Mouse (Mus musculus) intestine, embryonic 14.5 days (tissue): ENCODE measurements around the gene Sfxn2. TPM values are rescaled to one million over a fixed set of nuclear protein-coding genes. Genes with fewer than 3 reads are reported as not detected.

Source experiments
- ATAC-seq: fragments of 200-750 bp; cut with Nextera tagmentation; replicated peaks from 2 replicates; pipeline ENCODE4 v1.8.0; 2017; ENCODE audit warnings: low read depth, moderate number of reproducible peaks, moderate TSS enrichment, moderate library complexity; ENCODE audit not compliant: low FRiP score, low TSS enrichment
- DNase-seq: peaks from one replicate; pipeline ENCODE4 v3.0.0-alpha.2; 2018; ENCODE audit warnings: low spot score
- H3K27ac ChIP-seq: fragments of 300-500 bp; sonication (generic); 2 replicates; pipeline ENCODE4 v1.5.1; 2014; ENCODE audit warnings: low read depth, mild to moderate bottlenecking, control low read depth
- H3K27me3 ChIP-seq: fragments of 300-500 bp; sonication (generic); replicated peaks from 2 replicates; pipeline ENCODE4 v1.6.1; 2014; ENCODE audit warnings: low read length, control low read depth; ENCODE audit not compliant: control insufficient read depth, insufficient read depth
- H3K36me3 ChIP-seq: fragments of 300-500 bp; sonication (generic); 2 replicates; pipeline ENCODE4 v1.6.1; 2014; ENCODE audit warnings: low read length, control low read depth; ENCODE audit not compliant: control insufficient read depth, insufficient read depth
- H3K4me1 ChIP-seq: fragments of 300-500 bp; sonication (generic); replicated peaks from 2 replicates; pipeline ENCODE4 v1.6.1; 2014; ENCODE audit warnings: low read length, control low read depth, mixed read lengths; ENCODE audit not compliant: control insufficient read depth, insufficient read depth
- H3K4me2 ChIP-seq: fragments of 300-500 bp; sonication (generic); 2 replicates; pipeline ENCODE4 v1.6.1; 2014; ENCODE audit warnings: low read length
- H3K4me3 ChIP-seq: fragments of 300-500 bp; sonication (generic); 2 replicates; pipeline ENCODE4 v1.5.1; 2014; ENCODE audit warnings: low read depth, low read length, control low read depth, mixed read lengths
- H3K9ac ChIP-seq: fragments of 300-500 bp; sonication (generic); 2 replicates; pipeline ENCODE4 v1.6.1; 2014; ENCODE audit warnings: mild to moderate bottlenecking, low read length
- H3K9me3 ChIP-seq: fragments of 300-500 bp; sonication (generic); 2 replicates; pipeline ENCODE4 v1.6.1; 2016; ENCODE audit warnings: low read length, control low read depth; ENCODE audit not compliant: control insufficient read depth
- WGBS: fragments of 180-500 bp; shearing (Covaris S2); extraction: QIAGEN DNeasy Blood & Tissue Kit; methylation state at CpG from one replicate; pipeline ENCODE4 v1.1.7; 2014; 5-methylcytosine and 5-hydroxymethylcytosine counted together
- polyA plus RNA-seq: library from polyadenylated mRNA; unstranded; fragments of >200 nt; fragmentation: Nextera tagmentation; extraction: Ambion mirVana; gene quantifications from 2 replicates; pipeline ENCODE4 v1.2.1, GENCODE M21; 2014

The Sfxn2 gene
- polyA plus RNA-seq, 1 experiment from 2014 or later = 18.2 TPM

GRCm38 (mm10) chr19:46534542-46535098 is 38.5 kb upstream of the Sfxn2 start:
- Histone ChIP-seq H3K36me3 (no peaks in the 10 kb centered on the region), H3K9me3 (no peaks in the 10 kb centered on the region), H3K4me1 (peaks cover 38% of the 10 kb centered on the region), H3K4me2 (no peak overlapping the region), H3K27me3 (no peaks in the 10 kb centered on the region), H3K4me3 (no peak overlapping the region), H3K27ac (no peak overlapping the region), H3K9ac (no peak overlapping the region)
- ATAC-seq (no peak), DNase-seq (no peak)
- WGBS = 28% methylated on average over 6 of the region's 6 CpGs

DNA sequence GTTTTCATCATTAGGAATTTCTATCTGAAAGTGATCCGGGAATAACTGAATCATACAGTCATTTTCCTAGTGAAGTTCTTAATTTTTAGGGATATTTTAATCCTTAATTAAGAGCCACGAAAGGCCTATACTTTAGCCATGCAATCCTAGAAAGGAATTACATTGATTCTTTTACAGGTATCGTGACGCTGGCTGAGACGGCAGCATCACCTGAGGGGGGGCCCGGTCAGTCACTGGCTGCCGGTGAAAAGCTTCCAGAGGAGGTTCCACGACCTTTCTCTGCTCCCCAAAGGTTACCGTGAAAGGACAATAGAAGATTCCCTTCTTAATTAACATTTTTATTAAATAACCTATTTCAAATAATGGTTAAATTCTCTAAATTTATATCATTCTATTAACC is 35.8 kb upstream of the Sfxn2 start:
- 91% methylated on average over 9 of the region's 9 CpGs for WGBS
- H3K4me1 ChIP-seq = peaks cover 12% of the 10 kb centered on the region
- H3K4me2 ChIP-seq = no peak overlapping the region
- no peak overlapping the region for H3K4me3 ChIP-seq
- DNase-seq (no peak), ATAC-seq (no peak)
- peaks cover 18% of the 10 kb centered on the region for H3K36me3 ChIP-seq
- H3K9me3 ChIP-seq = no peaks in the 10 kb centered on the region
- no peaks in the 10 kb centered on the region for H3K27me3 ChIP-seq
- H3K27ac ChIP-seq = no peak overlapping the region
- no peak overlapping the region for H3K9ac ChIP-seq

DNA sequence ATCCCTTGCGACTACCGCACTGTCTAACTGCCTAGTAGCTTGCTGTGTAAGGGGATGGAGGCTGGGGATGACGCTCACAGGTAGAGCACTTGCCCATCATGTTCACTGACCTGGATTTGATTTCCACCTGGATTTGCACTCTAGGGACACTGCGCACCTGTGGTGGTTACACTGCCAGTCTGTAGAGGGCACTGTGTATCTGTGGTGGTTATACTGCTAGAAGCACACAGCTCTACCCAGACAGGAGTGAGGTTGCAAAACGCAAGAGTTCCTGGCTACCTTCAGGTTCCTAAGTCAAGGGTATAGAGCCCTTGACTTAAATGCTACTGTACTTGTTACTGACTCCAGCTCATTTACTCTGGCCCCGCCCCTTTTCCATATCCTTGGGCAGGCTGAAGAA is 35.0 kb upstream of the Sfxn2 start:
- 86% methylated on average over 6 of the region's 6 CpGs for WGBS

DNA sequence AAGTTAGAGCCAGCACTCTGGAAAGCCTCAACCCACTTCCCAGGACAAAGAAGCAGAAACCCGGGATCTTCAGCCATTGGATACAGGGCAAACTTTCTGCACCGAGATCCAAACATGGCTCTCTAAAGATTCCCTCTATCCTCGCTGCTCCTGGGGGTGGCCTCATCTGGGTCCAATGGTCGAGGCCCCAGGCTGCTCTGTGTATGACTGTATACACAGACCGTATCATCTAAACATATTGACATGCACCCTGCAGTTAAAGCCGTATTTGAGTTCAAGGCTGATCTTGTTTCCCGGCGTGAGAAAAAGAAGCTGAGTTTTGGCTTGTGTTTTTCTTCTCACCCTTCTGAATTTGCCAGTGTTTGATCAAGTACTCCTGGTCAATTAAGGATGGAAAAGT is 30.4 kb upstream of the Sfxn2 start:
- Histone ChIP-seq H3K4me1 (no peaks in the 10 kb centered on the region), H3K36me3 (peaks cover 25% of the 10 kb centered on the region), H3K4me3 (no peak overlapping the region), H3K9me3 (no peaks in the 10 kb centered on the region), H3K9ac (no peak overlapping the region), H3K27me3 (no peaks in the 10 kb centered on the region), H3K27ac (no peak overlapping the region), H3K4me2 (no peak overlapping the region)
- WGBS = 72% methylated on average over 8 of the region's 8 CpGs
- DNase-seq (no peak), ATAC-seq (no peak)

More for the DNA sequence above, 35.0 kb upstream of the Sfxn2 start:
- H3K4me1 ChIP-seq = peaks cover 7% of the 10 kb centered on the region
- H3K27me3 ChIP-seq = no peaks in the 10 kb centered on the region
- H3K4me2 ChIP-seq = no peak overlapping the region
- H3K9me3 ChIP-seq = no peaks in the 10 kb centered on the region
- H3K27ac ChIP-seq = no peak overlapping the region
- DNase-seq = no peak
- no peak for ATAC-seq
- no peak overlapping the region for H3K4me3 ChIP-seq
- H3K9ac ChIP-seq = no peak overlapping the region
- peaks cover 25% of the 10 kb centered on the region for H3K36me3 ChIP-seq

DNA sequence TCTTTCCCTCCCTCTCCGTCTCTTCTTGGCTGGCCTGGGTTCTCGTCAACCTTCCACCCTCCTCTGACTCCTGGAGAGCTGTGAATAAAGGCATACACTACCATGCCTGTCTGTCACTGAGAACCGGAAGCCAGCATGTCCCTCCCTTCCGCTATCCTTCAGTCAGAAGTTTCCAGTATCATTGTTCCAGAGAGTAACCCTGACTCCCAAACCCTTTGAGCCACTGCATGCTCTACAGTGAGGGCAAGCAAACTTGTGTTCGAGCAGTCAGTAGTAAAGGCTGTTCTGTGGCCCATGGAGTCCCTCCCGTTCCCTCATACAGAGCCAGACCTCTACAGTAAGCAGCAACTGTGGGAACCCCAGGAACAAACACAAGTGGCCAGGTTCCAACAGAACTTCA is 25.6 kb upstream of the Sfxn2 start:
- H3K4me3 ChIP-seq = no peak overlapping the region
- WGBS = 85% methylated on average over 6 of the region's 6 CpGs
- ATAC-seq = no peak
- no peak for DNase-seq
- H3K4me2 ChIP-seq = no peak overlapping the region
- H3K27me3 ChIP-seq = no peaks in the 10 kb centered on the region
- H3K9me3 ChIP-seq = no peaks in the 10 kb centered on the region
- peaks cover 40% of the 10 kb centered on the region for H3K36me3 ChIP-seq
- H3K9ac ChIP-seq = no peak overlapping the region
- H3K4me1 ChIP-seq = no peaks in the 10 kb centered on the region
- H3K27ac ChIP-seq = no peak overlapping the region

- DNase-seq (no peak), ATAC-seq (no peak)
- Histone ChIP-seq H3K36me3 (peaks cover 34% of the 10 kb centered on the region), H3K4me1 (no peaks in the 10 kb centered on the region), H3K27me3 (no peaks in the 10 kb centered on the region), H3K27ac (no peak overlapping the region), H3K4me3 (no peak overlapping the region), H3K4me2 (no peak overlapping the region), H3K9ac (no peak overlapping the region), H3K9me3 (no peaks in the 10 kb centered on the region)
- 77% methylated on average over 10 of the region's 10 CpGs for WGBS
Observed at GRCm38 (mm10) chr19:46548110-46548509, 25.1 kb upstream of the Sfxn2 start.

DNA sequence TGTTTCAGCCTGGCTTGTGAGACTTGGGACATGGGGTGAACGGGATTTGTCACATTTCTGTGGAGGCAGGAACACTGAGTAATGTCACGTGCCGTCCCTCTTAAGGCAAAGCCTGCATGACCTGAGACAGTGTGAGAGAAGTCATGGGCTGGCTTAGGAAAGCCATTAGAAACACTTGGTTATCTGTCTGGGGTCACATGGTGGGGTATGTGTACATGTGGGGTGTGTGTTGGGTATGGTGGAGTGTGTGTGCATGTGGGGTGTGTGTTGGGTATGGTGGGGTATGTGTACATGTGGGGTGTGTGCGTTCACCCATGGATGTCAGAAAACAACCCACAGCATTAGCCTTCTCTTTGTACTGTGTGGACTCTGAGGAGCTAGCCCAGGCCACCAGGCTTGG is 22.8 kb upstream of the Sfxn2 start:
- Histone ChIP-seq H3K27me3 (no peaks in the 10 kb centered on the region), H3K27ac (no peak overlapping the region), H3K4me3 (no peak overlapping the region), H3K4me2 (no peak overlapping the region), H3K36me3 (peaks cover 36% of the 10 kb centered on the region), H3K9me3 (no peaks in the 10 kb centered on the region), H3K9ac (no peak overlapping the region), H3K4me1 (no peaks in the 10 kb centered on the region)
- DNase-seq (no peak), ATAC-seq (no peak)
- WGBS = 87% methylated on average over 4 of the region's 4 CpGs

DNA sequence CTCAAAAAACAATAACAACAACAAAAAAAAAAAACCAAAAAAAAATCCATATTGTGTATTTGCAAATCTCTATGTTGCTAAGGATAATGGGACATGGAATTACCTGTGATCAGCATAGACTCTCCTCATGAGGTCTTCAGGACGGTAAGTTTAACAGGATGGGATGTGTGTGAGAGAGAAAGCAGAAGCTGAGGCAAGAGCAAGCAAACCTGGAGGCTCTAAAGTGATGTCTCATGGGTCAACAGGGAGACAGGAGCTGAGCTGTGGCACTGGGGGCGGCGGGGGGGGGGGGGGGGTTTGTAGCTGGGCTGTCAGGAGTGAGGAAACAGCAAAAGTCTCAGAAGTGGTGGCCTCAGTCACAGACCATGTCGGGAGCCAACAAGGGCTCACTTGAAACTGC is 20.7 kb upstream of the Sfxn2 start:
- Histone ChIP-seq H3K9ac (no peak overlapping the region), H3K4me1 (no peaks in the 10 kb centered on the region), H3K27ac (no peak overlapping the region), H3K4me2 (no peak overlapping the region), H3K36me3 (peaks cover 50% of the 10 kb centered on the region), H3K9me3 (no peaks in the 10 kb centered on the region), H3K27me3 (no peaks in the 10 kb centered on the region), H3K4me3 (no peak overlapping the region)
- no peak for ATAC-seq
- WGBS = 89% methylated on average over 4 of the region's 4 CpGs
- no peak for DNase-seq

GRCm38 (mm10) chr19:46553541-46553955 is 19.6 kb upstream of the Sfxn2 start:
- DNase-seq (no peak), ATAC-seq (no peak)
- Histone ChIP-seq H3K36me3 (peaks cover 51% of the 10 kb centered on the region), H3K9ac (no peak overlapping the region), H3K4me3 (no peak overlapping the region), H3K9me3 (no peaks in the 10 kb centered on the region), H3K27ac (no peak overlapping the region), H3K4me1 (no peaks in the 10 kb centered on the region), H3K27me3 (no peaks in the 10 kb centered on the region), H3K4me2 (no peak overlapping the region)
- 47% methylated on average over 11 of the region's 11 CpGs for WGBS
